Mouse (Mus musculus) kidney, adult 2 months (tissue): ENCODE results near the gene Acap1.

Experiments used
- CTCF ChIP-seq: fragments of 200-500 bp; conservative IDR thresholded peaks from 2 replicates; pipeline ENCODE4 v1.5.1; 2011; ENCODE audit warnings: low read depth, mild to moderate bottlenecking, control low read depth, low read length, moderate library complexity, mixed read lengths; ENCODE audit not compliant: insufficient read depth, insufficient read length
- POLR2A ChIP-seq: fragments of 200-500 bp; IDR thresholded peaks from one replicate; pipeline ENCODE4 v1.6.1; 2011; ENCODE audit warnings: low read depth, low read length, control low read depth

DNA sequence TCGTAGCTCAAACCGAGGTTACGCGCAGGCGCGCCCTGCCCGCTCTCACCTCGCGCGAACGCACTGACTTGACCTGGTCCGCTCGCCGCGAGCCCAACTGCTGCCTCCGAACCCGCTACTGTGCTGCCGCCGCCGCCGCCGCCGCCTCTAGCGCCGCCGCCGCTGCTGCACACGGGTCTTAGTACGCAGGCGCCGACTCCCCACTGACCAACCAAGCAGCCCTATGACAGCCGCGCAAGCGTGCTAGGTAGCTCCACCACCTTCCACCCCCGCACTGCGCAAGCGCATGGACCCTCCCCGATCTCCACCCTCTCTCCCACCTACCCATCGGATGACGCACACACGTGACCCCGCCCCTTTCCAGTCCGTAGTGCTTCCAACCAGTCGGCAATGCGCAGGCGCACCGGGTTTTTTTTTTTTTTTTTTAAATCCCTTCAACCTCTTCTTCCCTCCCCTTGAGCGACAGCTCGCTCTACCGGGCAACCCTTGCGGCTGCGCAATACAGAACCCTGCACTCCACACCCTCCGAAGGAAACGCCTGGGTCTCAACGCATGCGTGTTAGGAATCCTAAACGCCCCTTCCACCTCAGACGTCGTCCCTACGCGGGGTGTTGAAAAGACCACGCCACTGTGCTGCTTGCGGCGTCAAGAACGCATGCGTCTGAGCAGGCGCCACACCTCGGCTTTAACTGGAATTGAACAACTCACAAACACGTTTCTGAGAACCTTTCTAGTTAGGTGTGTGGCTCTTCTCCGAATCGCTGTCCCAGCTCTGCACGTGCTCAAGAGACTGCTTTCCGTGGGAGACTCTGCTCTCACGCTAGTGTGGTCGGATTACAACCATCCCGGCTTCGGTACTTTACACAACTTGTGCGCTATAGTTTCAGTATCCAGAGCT is 26.0 kb upstream of the Acap1 start, which contains the start of gene Eif5a:
- peak; percentile 63 for TF ChIP-seq CTCF
- TF ChIP-seq POLR2A, result peak; percentile 91
